Mouse (Mus musculus) intestine, embryonic 15.5 days (tissue): ENCODE results near the gene Armh3. TPM values are rescaled to one million over a fixed set of nuclear protein-coding genes. Genes with fewer than 3 reads are reported as not detected.
A peak's percentile ranks its signal among the peaks of the same experiment; 100 is the strongest.

Source experiments
- ATAC-seq: fragments of 200-750 bp; cut with Nextera tagmentation; 2 replicates; pipeline ENCODE4 v1.8.0; 2017; ENCODE audit warnings: moderate TSS enrichment, moderate library complexity
- H3K27ac ChIP-seq: fragments of 300-500 bp; sonication (generic); 2 replicates; pipeline ENCODE4 v1.5.1; 2015; ENCODE audit warnings: mild to moderate bottlenecking, inconsistent platforms
- H3K27me3 ChIP-seq: fragments of 300-500 bp; sonication (generic); replicated peaks from 2 replicates; pipeline ENCODE4 v1.6.1; 2015; ENCODE audit warnings: inconsistent platforms
- H3K36me3 ChIP-seq: fragments of 300-500 bp; sonication (generic); 2 replicates; pipeline ENCODE4 v1.6.1; 2015; ENCODE audit warnings: inconsistent platforms
- H3K4me1 ChIP-seq: fragments of 300-500 bp; sonication (generic); replicated peaks from 2 replicates; pipeline ENCODE4 v1.6.1; 2015; ENCODE audit warnings: inconsistent platforms
- H3K4me2 ChIP-seq: fragments of 300-500 bp; sonication (generic); replicated peaks from 2 replicates; pipeline ENCODE4 v1.6.1; 2015; ENCODE audit warnings: mild to moderate bottlenecking, inconsistent platforms
- H3K4me3 ChIP-seq: fragments of 300-500 bp; sonication (generic); replicated peaks from 2 replicates; pipeline ENCODE4 v1.5.1; 2015; ENCODE audit warnings: inconsistent platforms
- H3K9ac ChIP-seq: fragments of 300-500 bp; sonication (generic); 2 replicates; pipeline ENCODE4 v1.6.1; 2015; ENCODE audit warnings: inconsistent platforms
- H3K9me3 ChIP-seq: fragments of 300-500 bp; sonication (generic); 2 replicates; pipeline ENCODE4 v1.6.1; 2016; ENCODE audit warnings: inconsistent platforms
- WGBS: fragments of 180-500 bp; shearing (Covaris S2); methylation state at CpG from one replicate; pipeline ENCODE4 v1.1.7; 2015; 5-methylcytosine and 5-hydroxymethylcytosine counted together
- polyA plus RNA-seq: library from polyadenylated mRNA; unstranded; fragments of >200 nt; fragmentation: Nextera tagmentation; extraction: Ambion mirVana; gene quantifications from 2 replicates; pipeline ENCODE4 v1.2.1, GENCODE M21; 2015

The Armh3 gene
- polyA plus RNA-seq, 1 experiment from 2014 or later = 15.5 TPM

DNA sequence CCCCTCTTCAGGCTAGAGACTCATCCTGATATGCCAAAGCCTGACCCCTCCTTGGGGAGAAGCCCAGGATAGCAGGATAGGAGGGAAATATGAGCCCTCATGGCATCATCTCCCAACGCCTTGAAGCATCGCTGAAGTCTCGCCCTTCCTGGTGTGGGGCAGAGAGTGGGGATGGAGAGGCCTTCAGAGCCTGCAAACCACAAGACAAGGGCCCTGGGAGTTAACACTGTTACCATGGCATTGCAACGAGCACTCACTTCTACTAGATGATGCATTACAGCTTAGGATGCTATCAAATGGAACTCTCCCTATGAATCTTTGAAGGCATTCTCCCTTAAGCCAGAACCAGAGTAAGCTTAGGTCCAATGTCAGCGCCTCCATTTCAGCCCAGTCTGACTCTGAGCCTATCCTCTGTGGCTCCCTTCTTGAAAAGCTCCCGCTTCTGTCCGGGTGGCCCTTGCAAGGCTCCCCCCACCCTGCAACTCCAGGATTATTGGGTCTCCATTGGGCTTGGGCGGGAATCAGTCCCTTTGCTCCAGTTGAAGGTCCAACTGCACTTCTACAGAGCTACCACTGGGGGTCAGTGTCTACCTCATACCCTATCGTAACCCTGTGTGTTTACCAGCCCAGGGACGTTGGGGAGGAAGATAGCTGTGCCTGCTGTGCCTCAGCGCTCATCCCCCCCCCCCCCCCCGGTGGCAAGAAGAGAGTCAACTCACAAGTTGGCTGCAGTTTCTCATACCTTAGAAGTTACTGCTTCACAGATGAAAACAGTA is 193.5 kb downstream of the Armh3 start:
- WGBS = 25% methylated on average over 12 of the region's 12 CpGs
- H3K4me3 ChIP-seq = no peak overlapping the region
- no peaks in the 10 kb centered on the region for H3K9me3 ChIP-seq
- no peak overlapping the region for H3K4me2 ChIP-seq
- H3K27me3 ChIP-seq = no peaks in the 10 kb centered on the region
- no peak overlapping the region for H3K27ac ChIP-seq
- ATAC-seq = peak; percentile 45
- no peaks in the 10 kb centered on the region for H3K4me1 ChIP-seq
- H3K9ac ChIP-seq = no peak overlapping the region
- H3K36me3 ChIP-seq = no peaks in the 10 kb centered on the region

DNA sequence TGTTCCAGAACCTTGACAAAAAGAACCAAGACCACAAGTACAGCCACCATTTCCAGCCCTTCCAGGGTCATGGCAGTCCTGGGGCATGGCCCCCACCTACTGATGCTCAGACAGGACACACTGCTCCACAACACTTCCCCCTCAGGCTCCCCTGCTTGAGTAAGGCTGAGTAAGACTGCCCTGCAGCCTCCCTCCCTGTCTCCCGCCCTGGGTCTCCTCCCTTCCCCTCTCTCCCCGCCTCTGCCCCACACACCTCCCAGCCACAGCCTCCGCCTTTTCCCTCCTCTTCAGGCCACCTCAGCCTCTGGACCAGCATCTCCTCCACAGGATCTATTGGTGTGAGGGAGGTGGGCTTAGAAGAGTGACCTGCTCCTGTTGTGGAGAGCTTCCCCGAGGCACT is 194.9 kb downstream of the Armh3 start:
- Histone ChIP-seq H3K9ac (no peak overlapping the region), H3K4me3 (no peak overlapping the region), H3K27ac (no peak overlapping the region), H3K4me2 (no peak overlapping the region), H3K4me1 (no peaks in the 10 kb centered on the region), H3K9me3 (no peaks in the 10 kb centered on the region), H3K36me3 (no peaks in the 10 kb centered on the region), H3K27me3 (no peaks in the 10 kb centered on the region)
- no peak for ATAC-seq
- 22% methylated on average over 4 of the region's 4 CpGs for WGBS

DNA sequence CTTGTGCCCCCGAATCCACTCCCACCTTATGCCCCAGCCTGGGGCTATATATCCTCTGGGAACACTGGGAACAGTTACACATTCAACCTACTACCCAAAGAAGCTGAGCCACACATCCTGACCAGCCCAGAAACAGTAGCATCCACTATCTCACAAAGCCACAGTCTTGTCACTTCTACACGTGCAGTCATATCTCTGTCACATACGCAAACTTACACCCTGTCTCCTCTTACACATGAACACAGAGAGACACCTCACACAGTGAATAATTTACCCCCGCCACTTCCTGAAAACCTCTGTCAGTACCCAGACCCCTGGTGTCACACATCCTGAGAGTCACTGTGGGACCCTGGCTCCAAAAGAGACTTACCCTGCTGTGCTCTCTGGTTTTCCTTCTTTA is 195.6 kb downstream of the Armh3 start:
- no peak for ATAC-seq
- Histone ChIP-seq H3K4me3 (no peak overlapping the region), H3K36me3 (no peaks in the 10 kb centered on the region), H3K9me3 (no peaks in the 10 kb centered on the region), H3K4me2 (no peak overlapping the region), H3K4me1 (no peaks in the 10 kb centered on the region), H3K27ac (no peak overlapping the region), H3K27me3 (no peaks in the 10 kb centered on the region), H3K9ac (no peak overlapping the region)
- 67% methylated on average over 4 of the region's 4 CpGs for WGBS

DNA sequence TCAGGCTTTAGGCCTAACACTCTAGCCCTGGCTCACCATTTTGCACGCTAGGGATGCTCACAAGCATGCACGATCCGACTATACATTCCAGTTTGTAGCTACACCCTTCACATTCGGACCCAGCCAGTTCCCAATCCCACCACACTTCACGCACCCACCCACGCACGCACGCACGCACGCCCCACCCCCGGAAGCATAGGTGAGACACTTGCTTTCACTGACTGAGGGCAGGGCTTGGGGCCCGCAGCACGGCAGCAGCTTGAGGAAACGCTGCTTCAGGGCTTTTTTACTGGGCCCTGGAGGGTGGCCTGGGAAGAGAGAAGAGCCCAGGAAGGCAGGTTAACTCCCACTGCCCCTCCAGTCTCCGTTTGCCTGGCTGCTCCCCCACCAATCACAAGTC is 201.4 kb downstream of the Armh3 start:
- no peak overlapping the region for H3K9ac ChIP-seq
- no peak overlapping the region for H3K4me2 ChIP-seq
- H3K4me3 ChIP-seq = no peak overlapping the region
- no peak for ATAC-seq
- no peak overlapping the region for H3K27ac ChIP-seq
- no peaks in the 10 kb centered on the region for H3K27me3 ChIP-seq
- H3K4me1 ChIP-seq = peaks cover 7% of the 10 kb centered on the region
- 71% methylated on average over 15 of the region's 15 CpGs for WGBS
- no peaks in the 10 kb centered on the region for H3K9me3 ChIP-seq
- no peaks in the 10 kb centered on the region for H3K36me3 ChIP-seq

DNA sequence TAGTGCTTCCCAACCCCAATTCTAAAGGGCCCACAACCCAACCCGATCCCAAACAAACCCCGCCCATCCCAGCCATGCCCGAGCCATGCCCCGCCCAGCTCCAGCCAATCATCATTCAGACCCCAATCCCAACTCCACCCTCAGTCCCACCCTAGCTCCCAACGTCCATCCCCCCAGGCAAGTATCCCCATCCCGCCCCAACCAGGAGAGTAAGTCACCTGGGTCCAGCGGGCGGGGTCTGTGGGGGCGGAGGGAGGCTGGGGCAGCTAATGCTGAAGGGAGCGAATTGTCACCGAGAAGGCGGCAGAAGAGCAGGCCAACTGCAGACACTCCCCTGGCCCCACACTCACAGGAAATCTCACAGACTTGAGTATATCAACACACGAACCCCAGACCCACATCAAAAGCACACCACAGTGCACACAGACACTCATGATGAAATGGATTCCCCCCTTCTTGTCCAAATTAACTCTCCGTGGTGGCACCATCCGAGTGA is 202.2 kb downstream of the Armh3 start:
- no peaks in the 10 kb centered on the region for H3K27me3 ChIP-seq
- H3K4me1 ChIP-seq = peaks cover 7% of the 10 kb centered on the region
- H3K4me3 ChIP-seq = peak overlapping the region; percentile 16; the same call in 1 of the 2 replicates
- H3K9me3 ChIP-seq = no peaks in the 10 kb centered on the region
- WGBS = 10% methylated on average over 15 of the region's 15 CpGs
- H3K9ac ChIP-seq = no peak overlapping the region
- ATAC-seq = 0 out of 2 replicates have a peak, but pooled peaks have one; percentile 49
- H3K36me3 ChIP-seq = no peaks in the 10 kb centered on the region
- peak overlapping the region; percentile 53 for H3K4me2 ChIP-seq
- no peak overlapping the region for H3K27ac ChIP-seq

DNA sequence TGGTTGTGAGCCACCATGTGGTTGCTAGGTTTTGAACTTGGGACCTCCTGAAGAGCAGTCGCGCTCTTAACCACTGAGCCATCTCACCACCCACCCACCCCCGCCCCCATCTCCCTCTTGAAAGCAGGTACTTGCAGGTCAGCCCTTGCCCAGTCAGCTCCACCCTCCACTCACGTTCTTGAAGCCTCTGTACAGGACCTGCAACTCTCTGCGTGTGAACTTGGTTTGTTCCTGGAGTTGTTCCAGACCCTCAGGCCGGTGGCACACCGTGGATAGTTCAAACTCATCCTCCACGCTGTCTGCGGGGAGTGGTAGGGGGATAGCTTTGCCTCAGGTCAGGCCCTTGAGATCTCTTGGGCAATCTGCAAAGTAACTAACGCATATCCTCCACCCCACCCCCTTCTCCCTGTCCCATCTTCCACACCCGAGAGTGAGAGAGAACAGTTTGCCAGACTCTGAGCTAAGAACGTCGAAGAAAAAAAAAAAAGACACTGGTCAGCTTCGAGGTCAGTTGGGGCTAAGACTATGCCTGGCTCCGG is 202.8 kb downstream of the Armh3 start:
- 0 out of 2 replicates have a peak, but pooled peaks have one; percentile 31 for ATAC-seq
- Histone ChIP-seq H3K36me3 (no peaks in the 10 kb centered on the region), H3K4me2 (peak overlapping the region; percentile 53), H3K4me1 (peaks cover 9% of the 10 kb centered on the region), H3K27me3 (no peaks in the 10 kb centered on the region), H3K9ac (no peak overlapping the region), H3K4me3 (peak overlapping the region; percentile 16; the same call in 1 of the 2 replicates), H3K27ac (no peak overlapping the region), H3K9me3 (no peaks in the 10 kb centered on the region)
- 26% methylated on average over 15 of the region's 15 CpGs for WGBS

DNA sequence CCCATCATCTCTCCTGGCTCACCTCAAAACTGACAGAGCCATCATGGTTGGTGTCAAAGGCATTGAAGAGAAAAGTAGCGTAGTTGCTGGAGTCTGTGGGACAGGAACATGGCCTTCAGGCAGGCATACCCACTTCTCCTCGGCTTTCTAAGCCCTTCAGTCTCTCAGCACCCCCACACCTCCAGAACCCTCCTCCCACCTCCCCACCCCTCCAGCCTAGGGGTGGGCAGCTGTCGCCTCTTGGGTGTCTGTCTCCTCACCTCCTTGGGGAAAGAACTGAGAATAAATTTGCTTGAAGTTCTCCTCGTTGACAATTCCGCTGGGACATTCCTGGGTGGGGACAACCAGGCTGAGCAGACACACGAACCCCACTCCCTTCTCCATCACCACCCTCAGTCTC is 203.6 kb downstream of the Armh3 start:
- no peaks in the 10 kb centered on the region for H3K27me3 ChIP-seq
- no peaks in the 10 kb centered on the region for H3K36me3 ChIP-seq
- H3K4me2 ChIP-seq = no peak overlapping the region
- peaks cover 12% of the 10 kb centered on the region for H3K4me1 ChIP-seq
- H3K27ac ChIP-seq = no peak overlapping the region
- H3K9ac ChIP-seq = no peak overlapping the region
- no peak for ATAC-seq
- WGBS = 64% methylated on average over 6 of the region's 6 CpGs
- H3K9me3 ChIP-seq = no peaks in the 10 kb centered on the region
- no peak overlapping the region for H3K4me3 ChIP-seq

DNA sequence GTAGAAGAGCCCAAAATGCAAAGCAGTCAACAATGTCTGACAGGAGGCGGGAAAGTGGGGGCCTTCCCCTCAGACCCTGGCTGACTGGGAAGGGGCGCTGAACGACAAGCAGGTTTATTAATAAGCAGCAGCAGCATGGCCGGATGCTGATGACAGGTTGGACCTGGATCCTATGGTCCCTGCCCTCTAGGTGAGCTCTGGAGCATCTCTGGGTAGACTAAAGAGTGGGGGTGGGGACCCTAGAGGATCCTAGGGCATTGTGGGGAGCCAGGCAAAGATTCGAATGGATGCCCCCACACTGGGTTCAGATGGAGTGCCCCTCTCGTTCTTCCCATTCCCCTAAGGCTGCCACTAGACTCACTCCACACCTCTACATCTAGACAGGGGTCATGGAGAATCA is 205.9 kb downstream of the Armh3 start:
- ATAC-seq = no peak
- WGBS = 90% methylated on average over 6 of the region's 6 CpGs

DNA sequence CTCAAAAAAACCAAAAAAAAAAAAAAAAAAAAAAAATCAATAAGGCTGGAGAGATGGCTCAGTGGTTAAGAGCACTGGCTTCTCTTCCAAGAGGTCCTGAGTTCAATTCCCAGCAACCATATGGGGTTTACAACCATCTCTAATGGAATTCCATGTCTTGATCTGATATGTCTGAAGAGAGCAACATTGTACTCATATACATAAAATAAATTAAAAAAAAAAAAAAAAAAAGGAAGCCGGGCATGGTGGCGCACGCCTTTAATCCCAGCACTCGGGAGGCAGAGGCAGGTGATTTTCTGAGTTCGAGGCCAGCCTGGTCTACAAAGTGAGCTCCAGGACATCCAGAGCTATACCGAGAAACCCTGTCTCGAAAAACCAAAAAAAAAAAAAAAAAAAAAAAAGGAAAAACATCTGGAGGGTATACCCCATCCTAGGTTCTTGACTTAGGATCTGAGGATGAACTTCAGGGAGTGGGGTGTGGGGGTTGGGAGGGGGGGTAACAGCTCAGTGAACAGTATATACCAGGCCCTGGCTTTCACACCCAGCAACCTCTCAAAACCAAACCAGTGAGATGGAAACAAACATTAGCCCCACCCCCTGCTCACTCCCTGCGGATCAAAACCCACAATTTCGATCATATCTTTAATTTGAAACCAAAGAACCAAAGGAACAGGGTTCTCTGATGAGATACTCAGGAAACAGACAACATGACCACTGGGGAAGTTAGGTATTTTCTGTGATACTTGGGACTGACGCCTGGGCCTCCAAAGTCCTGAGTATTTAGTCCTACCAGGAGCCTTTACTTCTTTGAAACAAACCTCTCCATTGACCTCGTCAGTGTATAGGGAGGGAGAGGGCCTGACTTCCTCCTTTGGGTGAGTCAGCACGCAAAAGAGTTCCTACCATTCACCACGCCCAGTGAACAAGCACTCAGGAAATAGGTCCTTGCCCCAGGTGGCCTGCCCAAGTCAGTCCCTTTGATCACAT is 208.1 kb downstream of the Armh3 start:
- Histone ChIP-seq H3K9me3 (no peaks in the 10 kb centered on the region), H3K4me2 (no peak overlapping the region), H3K27me3 (no peaks in the 10 kb centered on the region), H3K4me3 (no peak overlapping the region), H3K9ac (no peak overlapping the region), H3K4me1 (0 out of 2 replicates have a peak, but pooled peaks cover 4% of the 10 kb centered on the region), H3K27ac (no peak overlapping the region), H3K36me3 (no peaks in the 10 kb centered on the region)
- ATAC-seq = peak; percentile 79
- 76% methylated on average over 13 of the region's 13 CpGs for WGBS

More for the DNA sequence above, 205.9 kb downstream of the Armh3 start:
- H3K4me1 ChIP-seq = peaks cover 12% of the 10 kb centered on the region
- no peak overlapping the region for H3K4me3 ChIP-seq
- no peaks in the 10 kb centered on the region for H3K36me3 ChIP-seq
- H3K27ac ChIP-seq = no peak overlapping the region
- no peak overlapping the region for H3K9ac ChIP-seq
- H3K9me3 ChIP-seq = no peaks in the 10 kb centered on the region
- H3K27me3 ChIP-seq = no peaks in the 10 kb centered on the region
- no peak overlapping the region for H3K4me2 ChIP-seq

DNA sequence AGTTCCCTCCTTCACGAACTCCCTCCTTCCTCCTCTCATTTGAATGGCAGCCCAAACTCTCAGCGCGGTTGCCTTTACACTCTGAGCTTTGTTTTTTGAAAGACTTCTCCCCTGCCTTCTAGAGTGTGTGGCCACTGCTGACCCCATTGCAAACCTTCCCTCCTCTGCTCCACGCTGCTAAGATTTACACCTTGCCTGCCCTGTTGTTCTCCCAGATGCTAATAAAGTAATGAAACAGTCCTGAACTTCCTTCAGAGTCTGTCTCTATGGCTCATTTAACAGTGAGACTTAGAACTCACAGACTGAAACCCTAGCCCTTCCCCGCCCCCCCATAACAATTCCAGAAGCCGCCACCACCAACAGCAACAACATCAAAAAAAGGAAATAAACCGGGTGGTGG is 208.9 kb downstream of the Armh3 start:
- no peak for ATAC-seq
- 0 out of 2 replicates have a peak, but pooled peaks cover 4% of the 10 kb centered on the region for H3K4me1 ChIP-seq
- H3K9ac ChIP-seq = no peak overlapping the region
- H3K9me3 ChIP-seq = no peaks in the 10 kb centered on the region
- no peak overlapping the region for H3K4me2 ChIP-seq
- H3K4me3 ChIP-seq = no peak overlapping the region
- H3K27ac ChIP-seq = no peak overlapping the region
- no peaks in the 10 kb centered on the region for H3K36me3 ChIP-seq
- 74% methylated on average over 7 of the region's 7 CpGs for WGBS
- H3K27me3 ChIP-seq = no peaks in the 10 kb centered on the region

DNA sequence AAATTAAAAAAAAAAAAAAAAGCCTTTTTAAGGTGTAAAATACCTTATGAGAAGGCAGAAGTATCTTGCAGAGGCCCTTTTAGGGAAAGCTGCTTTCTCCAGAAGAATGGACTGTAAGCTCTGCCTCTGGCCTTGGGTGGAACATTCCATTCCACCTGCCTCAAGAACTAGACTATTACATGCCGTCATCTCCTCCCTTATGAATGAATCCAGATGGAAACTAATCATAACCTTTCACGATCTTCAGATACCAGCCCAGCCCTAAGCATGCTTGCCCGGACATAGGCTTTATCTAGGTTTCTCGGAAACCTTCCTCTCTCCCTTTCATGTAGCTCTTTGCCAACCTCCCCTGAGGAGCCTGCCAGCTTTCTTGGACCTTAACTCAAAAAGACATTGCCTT is 210.0 kb downstream of the Armh3 start:
- H3K9ac ChIP-seq = no peak overlapping the region
- 76% methylated on average over 4 of the region's 4 CpGs for WGBS
- no peaks in the 10 kb centered on the region for H3K9me3 ChIP-seq
- H3K4me1 ChIP-seq = peaks cover 8% of the 10 kb centered on the region; the same call in 1 of the 2 replicates
- H3K36me3 ChIP-seq = no peaks in the 10 kb centered on the region
- H3K27me3 ChIP-seq = no peaks in the 10 kb centered on the region
- H3K4me2 ChIP-seq = no peak overlapping the region
- H3K4me3 ChIP-seq = no peak overlapping the region
- ATAC-seq = no peak
- no peak overlapping the region for H3K27ac ChIP-seq

DNA sequence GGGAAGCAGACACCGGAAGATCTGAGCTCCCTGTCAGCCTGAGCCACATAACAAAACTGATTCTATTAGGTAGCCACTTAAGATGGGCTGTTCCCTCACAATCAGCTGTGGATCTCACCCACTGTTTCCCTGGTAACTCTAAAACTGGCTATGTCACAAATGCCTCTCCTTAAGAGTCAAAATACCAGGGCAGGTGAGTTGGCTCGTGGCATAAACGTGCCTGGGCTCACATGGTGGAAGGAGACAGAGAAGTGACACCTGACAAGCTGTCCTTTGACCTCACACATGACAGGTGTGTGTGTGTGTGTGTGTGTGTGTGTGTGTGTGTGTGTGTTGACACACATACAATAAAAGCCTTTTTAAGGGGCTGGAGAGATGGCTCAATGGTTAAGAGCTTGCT is 210.8 kb downstream of the Armh3 start:
- Histone ChIP-seq H3K4me2 (no peak overlapping the region), H3K27me3 (no peaks in the 10 kb centered on the region), H3K4me3 (no peak overlapping the region), H3K27ac (no peak overlapping the region), H3K36me3 (no peaks in the 10 kb centered on the region), H3K9me3 (no peaks in the 10 kb centered on the region), H3K9ac (no peak overlapping the region), H3K4me1 (peaks cover 8% of the 10 kb centered on the region; the same call in 1 of the 2 replicates)
- WGBS = 69% methylated on average over 3 of the region's 3 CpGs
- no peak for ATAC-seq
